ENCODE assay signal across 27 mouse cellular contexts in the genomic region with DNA sequence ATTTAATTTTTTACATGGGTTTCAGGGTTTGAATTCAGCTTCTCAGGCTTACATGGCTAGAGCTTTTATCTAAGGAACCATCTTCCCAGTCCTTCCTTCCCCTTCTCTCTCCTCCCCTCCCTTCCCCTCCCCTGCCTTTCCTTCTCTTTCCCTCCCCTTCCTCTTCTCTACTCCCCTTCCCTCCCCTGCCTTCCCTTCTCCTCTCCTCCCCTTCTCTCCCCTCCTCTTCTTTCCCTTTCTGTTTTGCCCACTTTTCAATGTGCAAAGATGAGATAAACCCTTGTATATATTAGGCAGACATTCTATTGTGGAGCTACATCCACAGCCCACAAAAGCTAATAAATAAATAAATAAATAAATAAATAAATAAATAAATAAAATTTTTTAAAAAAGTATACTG.
"Had no signal": no experiment of that assay in that cellular context is flagged by ENCODE, and none has a peak within 500 bp of the region (broad histone marks: within the 10 kb centered on the region; RNA-seq: fewer than 3 reads in every experiment).

No protein-coding gene starts in this region.

- H3K27me3 ChIP-seq: heart, embryonic 13.5 days; heart, embryonic 15.5 days; intestine, embryonic 15.5 days; limb, embryonic 12.5 days; liver, embryonic 13.5 days had no signal

- H3K4me2 ChIP-seq: heart, embryonic 11.5 days; heart, embryonic 13.5 days; heart, embryonic 15.5 days; hindbrain, embryonic 14.5 days; intestine, embryonic 15.5 days; limb, embryonic 12.5 days; liver, embryonic 11.5 days; liver, embryonic 13.5 days had no signal

- H3K9me3 ChIP-seq: heart, embryonic 13.5 days; heart, embryonic 15.5 days; intestine, embryonic 15.5 days; limb, embryonic 10.5 days; limb, embryonic 12.5 days; liver, embryonic 13.5 days had no signal

- DNase-seq: gastrocnemius, adult 2 months; gastrocnemius, postnatal 10 days; gastrocnemius, postnatal 36 days; heart, adult 11 months; heart, adult 2 months; heart, postnatal 14 days; heart, postnatal 36 days; kidney, adult 18-20 months; kidney, adult 8-10 months; kidney, postnatal 10 days; kidney, postnatal 25 days; kidney, postnatal 4 days; liver; liver, embryonic 13.5 days had no signal

- ATAC-seq: hindbrain, embryonic 16.5 days; inflammation-experienced regulatory T-cells, adult 6 months; intestine, embryonic 15.5 days; intestine, postnatal 0 days had no signal

- H3K27ac ChIP-seq: gastrocnemius, adult 2 months; heart, adult 2 months; heart, embryonic 13.5 days; heart, embryonic 15.5 days; hindbrain, embryonic 14.5 days; intestine, embryonic 15.5 days; layer of hippocampus, adult 2 months; left cerebral cortex, adult 2 months; limb, embryonic 10.5 days; limb, embryonic 12.5 days; liver, embryonic 13.5 days had no signal

- H3K9ac ChIP-seq: heart, embryonic 13.5 days; heart, embryonic 15.5 days; hindbrain, embryonic 14.5 days; intestine, embryonic 15.5 days; limb, embryonic 12.5 days; liver, embryonic 13.5 days had no signal

- H3K4me3 ChIP-seq: gastrocnemius, adult 2 months; heart, adult 2 months; heart, embryonic 13.5 days; heart, embryonic 15.5 days; intestine, embryonic 15.5 days; layer of hippocampus, adult 2 months; left cerebral cortex, adult 2 months; limb, embryonic 10.5 days; limb, embryonic 12.5 days; liver, embryonic 13.5 days had no signal

- H3K4me1 ChIP-seq: intestine, embryonic 15.5 days; limb, embryonic 10.5 days; limb, embryonic 12.5 days had no signal

- H3K36me3 ChIP-seq: heart, embryonic 13.5 days; heart, embryonic 15.5 days; intestine, embryonic 15.5 days; limb, embryonic 10.5 days; limb, embryonic 12.5 days; liver, embryonic 13.5 days had no signal
